Mouse (Mus musculus) ES-E14 (cell line): ENCODE measurements around the gene Chst3.

Experiments
- CHD2 ChIP-seq: IDR thresholded peaks from 2 replicates; pipeline ENCODE4 v1.6.1; 2014; ENCODE audit warnings: mild to moderate bottlenecking, low read depth, low read length, inconsistent platforms
- HCFC1 ChIP-seq: IDR thresholded peaks from 2 replicates; pipeline ENCODE4 v1.6.1; 2012; ENCODE audit warnings: low read length, inconsistent platforms, borderline replicate concordance; ENCODE audit not compliant: insufficient read depth
- ZC3H11A ChIP-seq: IDR thresholded peaks from 2 replicates; pipeline ENCODE4 v1.6.1; 2012; ENCODE audit warnings: low read depth, mild to moderate bottlenecking, inconsistent platforms, low read length, borderline replicate concordance
- ZNF384 ChIP-seq: IDR thresholded peaks from 2 replicates; pipeline ENCODE4 v1.6.1; 2012; ENCODE audit warnings: low read depth, low read length, inconsistent platforms

DNA sequence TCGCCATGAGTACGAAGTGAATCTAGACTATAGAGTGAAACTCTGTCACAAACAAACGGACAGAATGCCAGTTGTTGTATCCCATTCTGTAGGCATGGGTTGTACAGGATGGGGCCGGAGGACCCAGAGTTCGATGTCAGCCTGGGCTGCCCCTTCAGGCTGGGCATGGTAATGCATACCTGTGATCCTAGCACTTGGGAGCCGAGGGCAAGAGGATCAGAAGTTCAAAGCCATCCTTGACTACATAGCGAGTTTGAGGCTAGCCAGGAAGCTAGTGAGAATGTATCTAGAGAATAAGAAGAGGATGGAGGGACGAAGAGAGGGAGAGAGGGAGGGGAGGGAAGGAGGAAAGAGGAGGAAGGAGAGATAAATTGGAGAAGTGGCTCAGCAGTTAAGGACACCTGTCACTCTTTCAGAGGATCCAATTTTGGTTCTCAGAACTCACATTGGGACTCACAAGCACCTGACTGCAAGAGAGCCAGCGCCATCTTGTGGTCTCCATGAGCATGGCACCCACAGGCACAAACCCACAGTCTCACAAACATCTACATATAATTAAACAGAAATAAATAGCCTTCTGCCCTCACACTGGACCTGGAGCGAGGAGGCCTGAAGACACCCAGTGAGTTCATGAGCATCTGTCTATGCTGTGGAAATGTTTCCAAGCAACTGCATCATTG lies 18.6 kb upstream of the Chst3 start:
- TF ChIP-seq ZC3H11A (peak; percentile 54; the same call in 1 of the 2 replicates), HCFC1 (no peak), ZNF384 (no peak), CHD2 (no peak)
